Mouse (Mus musculus) liver, embryonic 16.5 days (tissue): Measurements from ENCODE around the gene Kcnn3. TPM values are rescaled to one million over a fixed set of nuclear protein-coding genes. Genes with fewer than 3 reads are reported as not detected.
A peak's percentile ranks its signal among the peaks of the same experiment; 100 is the strongest.

Source experiments
- ATAC-seq: fragments of 200-750 bp; cut with Nextera tagmentation; 2 replicates; pipeline ENCODE4 v1.8.0; 2017; ENCODE audit warnings: low read depth, mild to moderate bottlenecking, moderate number of reproducible peaks, moderate library complexity
- H3K27ac ChIP-seq: fragments of 300-500 bp; sonication (generic); 2 replicates; pipeline ENCODE4 v1.5.1; 2014; ENCODE audit warnings: mild to moderate bottlenecking, low read length
- H3K27me3 ChIP-seq: fragments of 300-500 bp; sonication (generic); 2 replicates; pipeline ENCODE4 v1.6.1; 2014; ENCODE audit warnings: low read depth, low read length, mixed read lengths; ENCODE audit not compliant: control insufficient read depth, insufficient read depth
- H3K36me3 ChIP-seq: fragments of 300-500 bp; sonication (generic); 2 replicates; pipeline ENCODE4 v1.6.1; 2014; ENCODE audit warnings: mild to moderate bottlenecking; ENCODE audit not compliant: control insufficient read depth, insufficient read depth
- H3K4me1 ChIP-seq: fragments of 300-500 bp; sonication (generic); 2 replicates; pipeline ENCODE4 v1.6.1; 2014; ENCODE audit warnings: low read depth, low read length, mixed read lengths; ENCODE audit not compliant: control insufficient read depth
- H3K4me2 ChIP-seq: fragments of 300-500 bp; sonication (generic); 2 replicates; pipeline ENCODE4 v1.6.1; 2014; ENCODE audit warnings: low read depth, low read length, mixed read lengths
- H3K4me3 ChIP-seq: fragments of 300-500 bp; sonication (generic); 2 replicates; pipeline ENCODE4 v1.5.1; 2014; ENCODE audit warnings: low read depth, mild to moderate bottlenecking, low read length
- H3K9ac ChIP-seq: fragments of 300-500 bp; sonication (generic); 2 replicates; pipeline ENCODE4 v1.6.1; 2014; ENCODE audit warnings: low read depth, low read length
- H3K9me3 ChIP-seq: fragments of 300-500 bp; sonication (generic); replicated peaks from 2 replicates; pipeline ENCODE4 v1.6.1; 2016; ENCODE audit warnings: low read length; ENCODE audit not compliant: control insufficient read depth
- WGBS: fragments of 180-500 bp; shearing (Covaris S2); extraction: QIAGEN DNeasy Blood & Tissue Kit; methylation state at CpG from one replicate; pipeline ENCODE4 v1.1.7; 2014; ENCODE audit not compliant: insufficient replicate concordance; 5-methylcytosine and 5-hydroxymethylcytosine counted together
- polyA plus RNA-seq: library from polyadenylated mRNA; unstranded; fragments of >200 nt; fragmentation: Nextera tagmentation; extraction: Ambion mirVana; gene quantifications from 2 replicates; pipeline ENCODE4 v1.2.1, GENCODE M21; 2015

Gene Kcnn3
- polyA plus RNA-seq, 1 experiment from 2014 or later, result 0.05 TPM

GRCm38 (mm10) chr3:89601060-89601459 lies 81.1 kb downstream of the Kcnn3 start:
- Histone ChIP-seq H3K9ac (no peak overlapping the region), H3K9me3 (no peaks in the 10 kb centered on the region), H3K4me2 (no peak overlapping the region), H3K4me3 (no peak overlapping the region), H3K27ac (no peak overlapping the region), H3K27me3 (no peaks in the 10 kb centered on the region), H3K36me3 (no peaks in the 10 kb centered on the region), H3K4me1 (no peaks in the 10 kb centered on the region)
- no peak for ATAC-seq
- WGBS, result 29% methylated on average over 7 of the region's 7 CpGs

GRCm38 (mm10) chr3:89603300-89603699 lies 83.3 kb downstream of the Kcnn3 start:
- ATAC-seq, result no peak
- Histone ChIP-seq H3K4me1 (no peaks in the 10 kb centered on the region), H3K9me3 (no peaks in the 10 kb centered on the region), H3K36me3 (no peaks in the 10 kb centered on the region), H3K4me2 (no peak overlapping the region), H3K9ac (no peak overlapping the region), H3K27me3 (no peaks in the 10 kb centered on the region), H3K4me3 (no peak overlapping the region), H3K27ac (no peak overlapping the region)
- WGBS, result 70% methylated on average over 5 of the region's 5 CpGs

- no peaks in the 10 kb centered on the region for H3K36me3 ChIP-seq
- ATAC-seq, result no peak
- no peaks in the 10 kb centered on the region for H3K4me1 ChIP-seq
- no peak overlapping the region for H3K4me2 ChIP-seq
- H3K9me3 ChIP-seq, result no peaks in the 10 kb centered on the region
- no peak overlapping the region for H3K9ac ChIP-seq
- 63% methylated on average over 5 of the region's 5 CpGs for WGBS
- no peak overlapping the region for H3K4me3 ChIP-seq
- H3K27me3 ChIP-seq, result no peaks in the 10 kb centered on the region
- H3K27ac ChIP-seq, result no peak overlapping the region
These were observed 85.3 kb downstream of the Kcnn3 start for GRCm38 (mm10) chr3:89605235-89605634.

GRCm38 (mm10) chr3:89607327-89607726 lies 87.4 kb downstream of the Kcnn3 start:
- 50% methylated on average over 1 of the region's 1 CpGs for WGBS

GRCm38 (mm10) chr3:89612048-89612447 lies 92.1 kb downstream of the Kcnn3 start:
- no peak overlapping the region for H3K4me2 ChIP-seq
- no peak for ATAC-seq
- no peaks in the 10 kb centered on the region for H3K36me3 ChIP-seq
- no peak overlapping the region for H3K4me3 ChIP-seq
- WGBS, result 59% methylated on average over 5 of the region's 5 CpGs
- H3K9me3 ChIP-seq, result no peaks in the 10 kb centered on the region
- no peaks in the 10 kb centered on the region for H3K27me3 ChIP-seq
- H3K4me1 ChIP-seq, result no peaks in the 10 kb centered on the region
- no peak overlapping the region for H3K27ac ChIP-seq
- no peak overlapping the region for H3K9ac ChIP-seq

More at GRCm38 (mm10) chr3:89607327-89607726, 87.4 kb downstream of the Kcnn3 start:
- H3K36me3 ChIP-seq, result no peaks in the 10 kb centered on the region
- H3K9me3 ChIP-seq, result no peaks in the 10 kb centered on the region
- no peaks in the 10 kb centered on the region for H3K27me3 ChIP-seq
- H3K4me3 ChIP-seq, result no peak overlapping the region
- H3K9ac ChIP-seq, result no peak overlapping the region
- H3K4me2 ChIP-seq, result no peak overlapping the region
- ATAC-seq, result no peak
- no peak overlapping the region for H3K27ac ChIP-seq
- no peaks in the 10 kb centered on the region for H3K4me1 ChIP-seq

- ATAC-seq, result 0 out of 2 replicates have a peak, but pooled peaks have one; percentile 24
- Histone ChIP-seq H3K4me1 (no peaks in the 10 kb centered on the region), H3K27ac (no peak overlapping the region), H3K36me3 (no peaks in the 10 kb centered on the region), H3K27me3 (no peaks in the 10 kb centered on the region), H3K4me2 (no peak overlapping the region), H3K4me3 (no peak overlapping the region), H3K9me3 (no peaks in the 10 kb centered on the region), H3K9ac (no peak overlapping the region)
- WGBS, result 62% methylated on average over 18 of the region's 18 CpGs
These were observed 93.9 kb downstream of the Kcnn3 start for GRCm38 (mm10) chr3:89613526-89614523.

GRCm38 (mm10) chr3:89616861-89617260 lies 96.9 kb downstream of the Kcnn3 start:
- no peaks in the 10 kb centered on the region for H3K9me3 ChIP-seq
- no peak for ATAC-seq
- H3K4me1 ChIP-seq, result no peaks in the 10 kb centered on the region
- no peaks in the 10 kb centered on the region for H3K27me3 ChIP-seq
- no peak overlapping the region for H3K9ac ChIP-seq
- no peak overlapping the region for H3K4me2 ChIP-seq
- no peaks in the 10 kb centered on the region for H3K36me3 ChIP-seq
- H3K4me3 ChIP-seq, result no peak overlapping the region
- 49% methylated on average over 6 of the region's 6 CpGs for WGBS
- no peak overlapping the region for H3K27ac ChIP-seq

GRCm38 (mm10) chr3:89617360-89617759 lies 97.4 kb downstream of the Kcnn3 start:
- 58% methylated on average over 2 of the region's 2 CpGs for WGBS
- Histone ChIP-seq H3K4me2 (no peak overlapping the region), H3K4me3 (no peak overlapping the region), H3K27ac (no peak overlapping the region), H3K27me3 (no peaks in the 10 kb centered on the region), H3K4me1 (no peaks in the 10 kb centered on the region), H3K9ac (no peak overlapping the region), H3K9me3 (no peaks in the 10 kb centered on the region), H3K36me3 (no peaks in the 10 kb centered on the region)
- ATAC-seq, result no peak

GRCm38 (mm10) chr3:89622825-89623224 lies 102.9 kb downstream of the Kcnn3 start:
- Histone ChIP-seq H3K9me3 (no peaks in the 10 kb centered on the region), H3K9ac (no peak overlapping the region), H3K36me3 (no peaks in the 10 kb centered on the region), H3K27ac (no peak overlapping the region), H3K4me1 (no peaks in the 10 kb centered on the region), H3K4me3 (no peak overlapping the region), H3K27me3 (no peaks in the 10 kb centered on the region), H3K4me2 (no peak overlapping the region)
- WGBS, result 28% methylated on average over 6 of the region's 6 CpGs
- no peak for ATAC-seq
